Mouse (Mus musculus): ENCODE measurements around the gene Reg4. TPM values are rescaled to one million over a fixed set of nuclear protein-coding genes. Genes with fewer than 3 reads are reported as not detected.

The Reg4 gene
- 0.13 TPM in 1 of 2 replicates, not detected in the other for polyA plus RNA-seq (2012; rRNA removed)

DNA sequence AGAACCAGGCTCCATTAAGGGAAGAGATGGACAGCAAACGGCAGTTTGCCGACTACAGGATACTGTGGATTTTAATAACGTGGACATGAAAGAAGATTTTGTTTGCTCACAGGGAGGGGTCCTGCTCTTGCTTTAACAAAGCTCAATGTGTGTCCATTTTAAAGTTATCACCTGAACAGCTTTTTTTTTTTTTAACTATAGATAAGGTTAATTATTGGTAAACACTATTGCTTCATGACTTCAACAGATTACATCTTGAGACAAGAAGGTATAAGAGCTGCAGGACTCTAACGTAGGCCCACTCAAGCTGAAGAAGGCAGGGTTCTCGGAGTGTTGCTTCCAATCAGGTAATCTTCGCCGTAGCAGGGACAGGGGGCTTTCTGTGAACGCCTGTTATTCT is at the start of gene Reg4:
Reg4 (plus strand) TSS at position 301 of the 400 bp plus-strand sequence.
- DNase-seq (ENCODE audit: extremely low spot score in 1 of 2, low spot score in 1 of 2): no peak

GRCm38 (mm10) chr3:98178340-98178739 is 43.6 kb upstream of the Reg4 start:
- peak; percentile 11 to 60 for DNase-seq (ENCODE audit: extremely low spot score in 1 of 2, low spot score in 1 of 2)

DNA sequence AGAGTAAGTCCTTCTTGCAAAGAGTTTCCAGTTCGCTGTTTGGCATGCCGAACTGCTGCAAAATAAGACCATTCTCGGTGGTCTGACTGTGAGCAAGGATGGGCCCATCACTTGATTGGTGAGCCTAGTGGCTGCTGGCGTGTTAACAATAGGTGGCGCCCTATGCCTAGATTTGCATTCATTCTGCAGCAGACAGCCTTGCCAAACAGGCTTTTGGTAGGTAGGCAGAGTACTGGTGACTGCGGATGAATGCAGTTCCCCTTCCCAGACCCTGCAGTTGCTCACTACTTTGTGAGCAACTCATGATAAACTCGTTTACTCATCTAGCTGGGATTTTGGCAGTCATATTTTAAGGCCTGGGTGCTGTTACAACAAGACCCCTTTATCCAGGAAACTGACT is 41.2 kb upstream of the Reg4 start:
- DNase-seq (ENCODE audit: extremely low spot score in 1 of 2, low spot score in 1 of 2): peak in 1 of 2 experiments; percentile 68

- no peak for DNase-seq (ENCODE audit: extremely low spot score in 1 of 2, low spot score in 1 of 2)
Measured at GRCm38 (mm10) chr3:98185163-98185714, 36.7 kb upstream of the Reg4 start.

GRCm38 (mm10) chr3:98187777-98188176 is 34.2 kb upstream of the Reg4 start:
- DNase-seq (ENCODE audit: extremely low spot score in 1 of 2, low spot score in 1 of 2): no peak

DNA sequence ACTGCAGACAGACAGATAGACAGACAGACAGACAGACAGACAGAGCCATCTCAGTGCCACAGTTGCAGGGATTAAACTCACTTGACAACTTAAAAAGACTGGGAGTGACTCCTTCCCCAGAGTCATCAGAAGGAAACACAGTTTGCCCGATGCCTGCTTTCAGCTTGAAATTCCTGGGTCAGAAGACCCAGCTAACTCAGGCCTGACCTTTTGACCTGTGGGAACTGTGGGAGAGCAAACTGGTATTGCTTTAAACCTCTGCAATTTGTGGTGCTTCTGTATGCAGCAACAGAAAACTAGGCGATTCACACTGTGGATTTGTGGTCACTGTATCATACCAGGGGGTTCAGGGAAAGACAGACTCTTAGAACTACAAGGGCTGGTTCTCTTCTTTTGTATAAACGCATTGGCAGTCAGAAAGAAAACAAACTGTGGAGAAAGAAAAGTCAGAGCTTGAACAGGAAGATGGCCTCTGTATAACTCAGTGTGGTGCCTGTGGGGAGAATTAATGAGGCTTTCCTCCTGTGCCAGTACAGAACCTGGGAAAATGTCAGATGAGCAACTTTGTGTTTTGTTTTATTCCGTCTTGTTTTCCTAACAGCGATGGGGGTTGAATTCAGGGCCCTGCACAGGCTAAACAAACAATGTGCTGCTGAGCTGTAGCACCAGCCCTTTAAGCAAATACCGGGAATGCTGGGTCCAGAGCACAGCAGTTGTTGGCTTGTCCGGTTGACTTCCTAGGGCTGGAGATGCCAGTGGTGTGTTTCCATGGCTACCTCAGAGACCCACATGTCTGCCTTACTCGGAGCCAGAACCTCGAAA is 24.0 kb upstream of the Reg4 start:
- no peak for DNase-seq (ENCODE audit: extremely low spot score in 1 of 2, low spot score in 1 of 2)

GRCm38 (mm10) chr3:98199747-98200146 is 22.2 kb upstream of the Reg4 start:
- no peak for DNase-seq (ENCODE audit: extremely low spot score in 1 of 2, low spot score in 1 of 2)

GRCm38 (mm10) chr3:98203282-98203681 is 18.7 kb upstream of the Reg4 start:
- no peak for DNase-seq (ENCODE audit: extremely low spot score in 1 of 2, low spot score in 1 of 2)

DNA sequence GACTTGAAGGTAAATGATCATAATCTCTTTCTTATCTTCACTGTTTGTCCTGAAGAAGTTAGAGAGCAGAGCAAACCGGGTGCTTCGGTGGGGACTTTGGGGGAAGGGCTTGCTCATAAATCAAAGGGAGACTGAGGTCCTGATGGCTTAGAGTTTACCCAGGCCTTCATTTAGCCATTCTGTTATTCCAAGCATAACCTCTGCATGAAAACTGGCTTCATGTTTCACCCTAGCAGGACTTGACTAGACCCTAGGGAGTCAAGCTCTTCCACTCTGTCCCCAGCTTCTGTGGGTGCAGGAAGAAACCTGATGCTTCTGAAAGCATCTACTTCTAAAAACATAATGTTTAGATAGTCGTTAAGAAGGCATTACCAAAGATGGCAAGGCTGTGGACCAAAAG is 15.0 kb upstream of the Reg4 start:
- DNase-seq (ENCODE audit: extremely low spot score in 1 of 2, low spot score in 1 of 2): no peak

DNA sequence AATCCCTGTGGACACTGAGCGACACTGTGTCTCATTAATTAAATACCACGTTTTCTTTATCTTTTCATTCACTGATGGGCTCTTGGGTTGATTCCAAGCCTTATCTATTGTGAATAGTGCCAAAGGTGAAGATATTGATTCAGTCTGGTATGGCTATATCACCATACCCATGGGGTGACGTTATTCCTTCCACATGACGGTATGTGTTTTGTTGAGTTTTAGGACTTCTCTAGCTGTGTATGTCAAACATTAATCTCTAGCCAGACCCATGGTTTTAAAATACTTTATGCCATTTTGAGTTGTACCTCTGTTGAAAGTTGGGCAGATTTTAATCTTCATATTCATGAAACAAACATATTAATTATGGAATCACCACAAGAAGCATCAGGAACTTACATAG is 12.8 kb upstream of the Reg4 start:
- DNase-seq (ENCODE audit: extremely low spot score in 1 of 2, low spot score in 1 of 2): no peak

DNA sequence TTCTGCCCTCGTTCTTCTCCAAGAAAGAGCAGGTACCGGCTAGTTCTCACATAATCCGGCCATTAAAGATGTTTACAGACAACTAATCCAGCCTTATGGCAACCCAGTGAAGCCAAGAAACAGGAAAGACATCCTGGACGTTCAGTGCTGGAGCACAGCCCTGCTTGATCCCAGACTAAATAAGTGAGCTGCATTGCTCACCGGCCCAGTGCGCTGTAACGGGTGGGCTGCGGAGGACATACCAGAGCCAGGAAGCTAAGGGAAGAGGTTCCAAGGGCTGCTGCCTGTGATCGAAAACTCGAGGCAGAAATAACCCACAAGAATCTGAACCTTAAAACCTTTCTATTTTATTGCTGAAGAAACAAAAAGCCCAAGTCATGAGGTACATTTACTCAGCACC is 11.1 kb upstream of the Reg4 start:
- no peak for DNase-seq (ENCODE audit: extremely low spot score in 1 of 2, low spot score in 1 of 2)

- peak; percentile 54 to 81 for DNase-seq (ENCODE audit: extremely low spot score in 1 of 2, low spot score in 1 of 2)
Measured at GRCm38 (mm10) chr3:98211301-98212081, 10.5 kb upstream of the Reg4 start.

- DNase-seq (ENCODE audit: extremely low spot score in 1 of 2, low spot score in 1 of 2): no peak
Measured at GRCm38 (mm10) chr3:98216296-98216695, 5.7 kb upstream of the Reg4 start.

DNA sequence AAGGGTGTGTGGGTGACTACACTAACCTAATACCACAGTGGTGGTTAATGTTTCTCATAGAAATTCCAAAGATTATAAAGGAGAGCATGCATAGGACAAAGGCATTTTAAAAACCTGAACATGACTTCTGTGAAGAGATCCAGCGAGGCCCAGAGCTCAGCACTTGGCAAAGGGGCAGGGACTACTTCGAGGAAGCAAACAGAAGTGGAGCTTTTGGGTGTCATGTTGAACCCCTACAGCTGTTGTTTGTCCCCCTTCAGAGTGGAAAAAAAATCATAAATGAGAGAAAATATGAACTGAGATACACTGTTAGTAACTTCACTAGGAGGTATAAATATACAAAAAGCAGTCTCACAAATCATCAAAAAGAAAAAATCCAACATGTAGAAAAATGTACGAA is 1.3 kb downstream of the Reg4 start:
- DNase-seq (ENCODE audit: extremely low spot score in 1 of 2, low spot score in 1 of 2): no peak

- peak; percentile 59 to 79 for DNase-seq (ENCODE audit: extremely low spot score in 1 of 2, low spot score in 1 of 2)
Measured at GRCm38 (mm10) chr3:98223783-98224580, 2.0 kb downstream of the Reg4 start.

DNA sequence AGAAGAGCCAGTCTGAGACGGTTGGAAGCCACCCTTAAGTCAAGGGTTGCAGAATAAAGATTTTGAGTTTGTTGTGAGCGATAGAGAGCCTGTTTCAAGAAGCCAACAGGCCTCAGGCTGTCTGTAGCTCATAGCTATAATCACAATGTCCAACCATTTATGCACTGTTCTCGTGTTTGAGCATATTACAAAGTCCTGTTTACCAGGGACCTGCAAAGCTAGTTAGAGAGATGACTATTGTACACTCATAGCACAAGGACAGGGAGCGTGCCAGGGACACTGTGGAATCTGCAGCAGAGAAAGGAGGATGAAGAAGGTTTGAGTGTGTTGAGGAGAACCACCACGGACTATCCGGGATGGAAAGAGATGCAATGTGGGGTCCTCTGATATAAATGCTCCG is 3.0 kb downstream of the Reg4 start:
- DNase-seq (ENCODE audit: extremely low spot score in 1 of 2, low spot score in 1 of 2): no peak

GRCm38 (mm10) chr3:98225746-98226145 is 3.8 kb downstream of the Reg4 start:
- DNase-seq (ENCODE audit: extremely low spot score in 1 of 2, low spot score in 1 of 2): no peak

GRCm38 (mm10) chr3:98226988-98227610 is 5.1 kb downstream of the Reg4 start:
- DNase-seq (ENCODE audit: extremely low spot score in 1 of 2, low spot score in 1 of 2): peak; percentile 25 to 91

DNA sequence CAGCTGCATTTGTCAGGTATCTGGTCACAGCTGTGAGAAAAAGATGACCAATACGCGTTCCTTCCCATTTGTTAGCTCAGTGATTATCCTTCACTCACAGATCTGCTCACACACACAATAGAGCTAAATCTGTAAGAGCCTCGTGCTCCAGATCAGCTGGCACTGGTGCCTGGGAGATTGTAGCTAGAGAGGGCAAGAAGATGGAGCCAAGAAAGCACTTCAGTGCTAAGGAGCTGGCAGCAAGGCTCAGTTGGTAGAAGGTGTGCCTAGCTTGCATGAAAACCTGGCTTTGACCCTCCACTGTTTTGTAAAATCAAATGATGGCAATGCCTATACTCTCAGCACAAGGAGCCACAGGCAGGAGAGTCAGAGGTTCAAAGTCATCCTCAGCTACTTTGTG is 5.8 kb downstream of the Reg4 start:
- DNase-seq (ENCODE audit: extremely low spot score in 1 of 2, low spot score in 1 of 2): no peak

DNA sequence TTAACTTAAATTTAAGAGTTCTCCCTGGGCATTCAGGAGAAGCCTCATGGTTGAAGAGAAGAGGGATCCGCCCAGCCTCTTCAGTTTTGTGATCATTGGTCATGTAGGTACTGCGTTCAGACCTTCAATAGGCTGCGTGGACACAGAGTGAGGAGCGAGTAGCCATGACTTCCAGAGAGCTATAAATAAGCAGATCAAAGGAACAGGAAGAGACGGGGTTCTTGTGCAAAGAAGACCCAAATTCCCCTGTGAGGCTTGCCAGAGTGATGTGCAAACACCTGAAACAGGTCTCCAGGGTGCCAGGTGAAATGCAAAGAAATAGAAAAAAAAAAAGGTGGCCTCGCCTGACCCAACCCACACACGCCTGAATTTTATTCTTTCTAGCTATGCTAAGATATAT is 8.0 kb downstream of the Reg4 start:
- DNase-seq (ENCODE audit: extremely low spot score in 1 of 2, low spot score in 1 of 2): no peak

Measured in frontal cortex, adult 2 months (tissue).